Mouse (Mus musculus): Measurements from ENCODE around the gene P4ha1. TPM values are rescaled to one million over a fixed set of nuclear protein-coding genes. Genes with fewer than 3 reads are reported as not detected.
A peak's percentile ranks its signal among the peaks of the same experiment; 100 is the strongest.

P4ha1 gene
- polyA plus RNA-seq, 2 experiments: 95.1 to 108 TPM

- no peaks in the 10 kb centered on the region for H3K9me3 ChIP-seq (ENCODE audit: control insufficient read depth, low read length)
- H3K27me3 ChIP-seq (ENCODE audit: control insufficient read depth, insufficient read depth, low read length): no peaks in the 10 kb centered on the region
- no peak for ATAC-seq (ENCODE audit: low FRiP score, low read depth)
- H3K4me1 ChIP-seq (ENCODE audit: control insufficient read depth, insufficient read depth, low read length): 0 out of 2 replicates have a peak, but pooled peaks cover 3% of the 10 kb centered on the region
- TF ChIP-seq POLR2A (IDR thresholded peaks at IDR 0.05; ENCODE audit: borderline replicate concordance, extremely low read depth, insufficient read depth, insufficient read length): no peak
- H3K27ac ChIP-seq (replicated peaks; ENCODE audit: low read depth, low read length): no peak overlapping the region
- H3K4me2 ChIP-seq (replicated peaks; ENCODE audit: low read depth, low read length, severe bottlenecking): no peak overlapping the region
- no peak overlapping the region for H3K4me3 ChIP-seq (replicated peaks; ENCODE audit: low read length)
- H3K36me3 ChIP-seq (ENCODE audit: control insufficient read depth, insufficient read depth, low read length): no peaks in the 10 kb centered on the region
- no peak overlapping the region for H3K9ac ChIP-seq (ENCODE audit: low read depth, low read length, severe bottlenecking)
- 43% methylated on average over 3 of the region's 3 CpGs for WGBS
- no peak for DNase-seq (ENCODE audit: low spot score)
Measured at GRCm38 (mm10) chr10:59308993-59309715, 13.9 kb upstream of the P4ha1 start.

- H3K4me3 ChIP-seq (replicated peaks; ENCODE audit: low read length): no peak overlapping the region
- DNase-seq (ENCODE audit: low spot score): no peak
- no peak overlapping the region for H3K27ac ChIP-seq (replicated peaks; ENCODE audit: low read depth, low read length)
- H3K4me2 ChIP-seq (replicated peaks; ENCODE audit: low read depth, low read length, severe bottlenecking): no peak overlapping the region
- 0 out of 2 replicates have a peak, but pooled peaks cover 3% of the 10 kb centered on the region for H3K4me1 ChIP-seq (ENCODE audit: control insufficient read depth, insufficient read depth, low read length)
- H3K9me3 ChIP-seq (ENCODE audit: control insufficient read depth, low read length): no peaks in the 10 kb centered on the region
- no peak for ATAC-seq (ENCODE audit: low FRiP score, low read depth)
- H3K27me3 ChIP-seq (ENCODE audit: control insufficient read depth, insufficient read depth, low read length): no peaks in the 10 kb centered on the region
- 50% methylated on average over 2 of the region's 2 CpGs for WGBS
- no peaks in the 10 kb centered on the region for H3K36me3 ChIP-seq (ENCODE audit: control insufficient read depth, insufficient read depth, low read length)
- no peak for TF ChIP-seq POLR2A (IDR thresholded peaks at IDR 0.05; ENCODE audit: borderline replicate concordance, extremely low read depth, insufficient read depth, insufficient read length)
- no peak overlapping the region for H3K9ac ChIP-seq (ENCODE audit: low read depth, low read length, severe bottlenecking)
Measured at GRCm38 (mm10) chr10:59310124-59310523, 13.0 kb upstream of the P4ha1 start.

GRCm38 (mm10) chr10:59310691-59311457 is 12.2 kb upstream of the P4ha1 start:
- H3K4me3 ChIP-seq (replicated peaks; ENCODE audit: low read length): no peak overlapping the region
- 55% methylated on average over 6 of the region's 6 CpGs for WGBS
- DNase-seq (ENCODE audit: low spot score) (peak; percentile 81), ATAC-seq (ENCODE audit: low FRiP score, low read depth) (no peak)
- H3K36me3 ChIP-seq (ENCODE audit: control insufficient read depth, insufficient read depth, low read length): no peaks in the 10 kb centered on the region
- 0 out of 2 replicates have a peak overlapping the region, but pooled peaks have one; percentile 38 for H3K27ac ChIP-seq (replicated peaks; ENCODE audit: low read depth, low read length)
- no peak overlapping the region for H3K4me2 ChIP-seq (replicated peaks; ENCODE audit: low read depth, low read length, severe bottlenecking)
- H3K4me1 ChIP-seq (ENCODE audit: control insufficient read depth, insufficient read depth, low read length): 0 out of 2 replicates have a peak, but pooled peaks cover 3% of the 10 kb centered on the region
- no peaks in the 10 kb centered on the region for H3K27me3 ChIP-seq (ENCODE audit: control insufficient read depth, insufficient read depth, low read length)
- H3K9ac ChIP-seq (ENCODE audit: low read depth, low read length, severe bottlenecking): no peak overlapping the region
- H3K9me3 ChIP-seq (ENCODE audit: control insufficient read depth, low read length): no peaks in the 10 kb centered on the region
- no peak for TF ChIP-seq POLR2A (IDR thresholded peaks at IDR 0.05; ENCODE audit: borderline replicate concordance, extremely low read depth, insufficient read depth, insufficient read length)

- DNase-seq (ENCODE audit: low spot score) (no peak), ATAC-seq (ENCODE audit: low FRiP score, low read depth) (no peak)
- no peaks in the 10 kb centered on the region for H3K36me3 ChIP-seq (ENCODE audit: control insufficient read depth, insufficient read depth, low read length)
- H3K4me1 ChIP-seq (ENCODE audit: control insufficient read depth, insufficient read depth, low read length): 0 out of 2 replicates have a peak, but pooled peaks cover 3% of the 10 kb centered on the region
- H3K4me2 ChIP-seq (replicated peaks; ENCODE audit: low read depth, low read length, severe bottlenecking): no peak overlapping the region
- H3K27ac ChIP-seq (replicated peaks; ENCODE audit: low read depth, low read length): no peak overlapping the region
- WGBS: 87% methylated on average over 5 of the region's 5 CpGs
- no peaks in the 10 kb centered on the region for H3K9me3 ChIP-seq (ENCODE audit: control insufficient read depth, low read length)
- H3K4me3 ChIP-seq (replicated peaks; ENCODE audit: low read length): no peak overlapping the region
- no peak for TF ChIP-seq POLR2A (IDR thresholded peaks at IDR 0.05; ENCODE audit: borderline replicate concordance, extremely low read depth, insufficient read depth, insufficient read length)
- H3K27me3 ChIP-seq (ENCODE audit: control insufficient read depth, insufficient read depth, low read length): no peaks in the 10 kb centered on the region
- no peak overlapping the region for H3K9ac ChIP-seq (ENCODE audit: low read depth, low read length, severe bottlenecking)
Measured at GRCm38 (mm10) chr10:59311881-59312280, 11.2 kb upstream of the P4ha1 start.

GRCm38 (mm10) chr10:59321112-59321511 is 2.0 kb upstream of the P4ha1 start:
- Histone ChIP-seq H3K9me3 (ENCODE audit: control insufficient read depth, low read length) (no peaks in the 10 kb centered on the region), H3K4me2 (replicated peaks; ENCODE audit: low read depth, low read length, severe bottlenecking) (no peak overlapping the region), H3K4me1 (ENCODE audit: control insufficient read depth, insufficient read depth, low read length) (peaks cover 17% of the 10 kb centered on the region), H3K27me3 (ENCODE audit: control insufficient read depth, insufficient read depth, low read length) (no peaks in the 10 kb centered on the region), H3K27ac (replicated peaks; ENCODE audit: low read depth, low read length) (no peak overlapping the region), H3K4me3 (replicated peaks; ENCODE audit: low read length) (no peak overlapping the region), H3K9ac (ENCODE audit: low read depth, low read length, severe bottlenecking) (no peak overlapping the region), H3K36me3 (ENCODE audit: control insufficient read depth, insufficient read depth, low read length) (no peaks in the 10 kb centered on the region)
- ATAC-seq (ENCODE audit: low FRiP score, low read depth) (no peak), DNase-seq (ENCODE audit: low spot score) (no peak)
- TF ChIP-seq POLR2A (IDR thresholded peaks at IDR 0.05; ENCODE audit: borderline replicate concordance, extremely low read depth, insufficient read depth, insufficient read length): no peak
- WGBS: 50% methylated on average over 3 of the region's 3 CpGs

Measured in limb, embryonic 14.5 days (tissue).